Mouse (Mus musculus) testis, adult 2 months (tissue): ENCODE measurements around the gene Arl15. TPM values are rescaled to one million over a fixed set of nuclear protein-coding genes. Genes with fewer than 3 reads are reported as not detected.
"Not testable (repeated sequence)": the region's sequence is repeated elsewhere in the genome, so short reads cannot be mapped to it uniquely, and the experiment has no call there.

Source experiments
- H3K27ac ChIP-seq: fragments of 200-500 bp; 2 replicates; pipeline ENCODE4 v1.5.1; 2012; ENCODE audit warnings: low read depth, low read length; ENCODE audit not compliant: control insufficient read depth, insufficient read depth
- H3K27me3 ChIP-seq: fragments of 200-500 bp; 2 replicates; pipeline ENCODE4 v1.6.1; 2012; ENCODE audit warnings: mild to moderate bottlenecking, low read length, moderate library complexity; ENCODE audit not compliant: control insufficient read depth, insufficient read depth
- H3K36me3 ChIP-seq: fragments of 200-500 bp; 2 replicates; pipeline ENCODE4 v1.6.1; 2012; ENCODE audit warnings: mild to moderate bottlenecking, low read length; ENCODE audit not compliant: control insufficient read depth, insufficient read depth
- H3K4me1 ChIP-seq: fragments of 200-500 bp; 2 replicates; pipeline ENCODE4 v1.6.1; 2012; ENCODE audit warnings: low read length; ENCODE audit not compliant: control insufficient read depth, insufficient read depth
- H3K4me3 ChIP-seq: fragments of 200-500 bp; 2 replicates; pipeline ENCODE4 v1.5.1; 2012; ENCODE audit warnings: low read depth, mild to moderate bottlenecking, low read length, moderate library complexity, mixed read lengths; ENCODE audit not compliant: control insufficient read depth
- CTCF ChIP-seq: fragments of 200-500 bp; IDR thresholded peaks from 2 replicates; pipeline ENCODE4 v1.5.1; 2012; ENCODE audit warnings: low read depth, mild to moderate bottlenecking, inconsistent platforms, low read length, moderate library complexity; ENCODE audit not compliant: control insufficient read depth, insufficient read depth, insufficient replicate concordance
- POLR2A ChIP-seq: fragments of 200-500 bp; IDR thresholded peaks from 2 replicates; pipeline ENCODE4 v1.6.1; 2012; ENCODE audit warnings: low read depth, mild to moderate bottlenecking, inconsistent platforms, low read length, moderate library complexity; ENCODE audit not compliant: control insufficient read depth
- polyA plus RNA-seq: library from polyadenylated mRNA; depleted of rRNA; stranded (reverse); fragments of >200 nt; gene quantifications from 2 replicates; pipeline ENCODE4 v1.2.3, GENCODE M21; 2012

Gene Arl15
- polyA plus RNA-seq, 1 experiment = 2.0 TPM

DNA sequence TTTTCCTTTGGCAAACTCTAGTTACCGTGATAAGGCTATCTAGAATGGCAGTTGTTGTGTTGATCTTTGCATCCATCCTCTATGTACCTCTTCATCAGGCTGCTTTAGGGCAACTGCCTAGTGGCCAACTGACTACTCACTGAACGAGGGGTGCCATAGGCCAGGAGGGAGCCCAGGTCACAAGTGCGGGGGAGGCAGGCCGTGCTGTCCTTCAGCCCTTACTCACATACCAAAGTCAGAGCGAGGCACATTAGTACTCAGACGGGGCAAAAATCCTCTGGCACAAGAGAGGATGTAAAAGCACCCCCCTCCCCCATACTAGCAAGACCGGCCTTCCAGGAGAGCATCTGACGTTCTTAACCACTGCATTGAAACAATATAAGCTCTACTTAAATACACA is 7.2 kb upstream of the Arl15 start:
- H3K27me3 ChIP-seq = no peaks in the 10 kb centered on the region
- H3K27ac ChIP-seq = no peak overlapping the region
- no peaks in the 10 kb centered on the region for H3K36me3 ChIP-seq
- no peak overlapping the region for H3K4me3 ChIP-seq
- TF ChIP-seq CTCF (no peak), POLR2A (no peak)
- H3K4me1 ChIP-seq = no peaks in the 10 kb centered on the region

DNA sequence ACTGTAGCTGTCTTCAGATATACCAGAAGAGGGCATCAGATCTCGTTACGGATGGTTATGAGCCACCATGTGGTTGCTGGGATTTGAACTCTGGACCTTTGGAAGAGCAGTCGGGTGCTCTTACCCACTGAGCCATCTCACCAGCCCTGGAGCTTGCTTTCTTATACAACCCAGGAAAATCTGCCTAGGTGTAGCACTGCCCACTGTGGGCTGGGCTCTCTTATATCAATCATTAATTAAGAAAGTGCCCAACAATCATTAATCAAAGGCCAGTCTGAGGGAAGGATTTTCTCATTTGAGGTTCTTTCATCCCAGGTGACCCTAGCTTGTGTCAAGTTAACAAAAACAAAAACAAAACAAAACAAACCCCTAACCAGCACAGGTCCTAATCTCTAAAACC is 4.3 kb upstream of the Arl15 start:
- H3K36me3 ChIP-seq, H3K27me3 ChIP-seq, H3K4me3 ChIP-seq, H3K4me1 ChIP-seq, H3K27ac ChIP-seq: not testable (repeated sequence)

DNA sequence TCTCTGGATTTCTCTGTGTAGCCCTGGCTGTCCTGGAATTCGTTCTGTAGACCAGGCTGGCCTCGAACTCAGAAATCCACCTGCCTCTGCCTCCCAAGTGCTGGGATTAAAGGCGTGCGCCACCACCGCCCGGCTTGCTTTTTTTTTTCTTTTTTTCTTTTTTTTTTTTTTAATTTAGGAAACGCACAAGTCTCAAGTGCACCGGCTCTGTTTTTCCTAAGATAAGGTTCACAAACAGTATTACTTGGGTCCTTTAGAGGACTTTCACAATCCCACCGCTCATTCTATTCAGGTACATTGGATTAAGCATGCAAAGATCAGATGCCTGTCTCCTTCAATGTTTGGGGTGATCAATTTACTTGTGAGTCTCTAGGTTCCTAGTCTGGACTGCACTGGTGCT is 668 bp upstream of the Arl15 start:
- TF ChIP-seq POLR2A (no peak), CTCF (no peak)
- H3K36me3 ChIP-seq = no peaks in the 10 kb centered on the region
- no peaks in the 10 kb centered on the region for H3K27me3 ChIP-seq
- H3K4me1 ChIP-seq = peaks cover 4% of the 10 kb centered on the region
- peak overlapping the region; percentile 88 for H3K4me3 ChIP-seq
- H3K27ac ChIP-seq = peak overlapping the region; percentile 69

DNA sequence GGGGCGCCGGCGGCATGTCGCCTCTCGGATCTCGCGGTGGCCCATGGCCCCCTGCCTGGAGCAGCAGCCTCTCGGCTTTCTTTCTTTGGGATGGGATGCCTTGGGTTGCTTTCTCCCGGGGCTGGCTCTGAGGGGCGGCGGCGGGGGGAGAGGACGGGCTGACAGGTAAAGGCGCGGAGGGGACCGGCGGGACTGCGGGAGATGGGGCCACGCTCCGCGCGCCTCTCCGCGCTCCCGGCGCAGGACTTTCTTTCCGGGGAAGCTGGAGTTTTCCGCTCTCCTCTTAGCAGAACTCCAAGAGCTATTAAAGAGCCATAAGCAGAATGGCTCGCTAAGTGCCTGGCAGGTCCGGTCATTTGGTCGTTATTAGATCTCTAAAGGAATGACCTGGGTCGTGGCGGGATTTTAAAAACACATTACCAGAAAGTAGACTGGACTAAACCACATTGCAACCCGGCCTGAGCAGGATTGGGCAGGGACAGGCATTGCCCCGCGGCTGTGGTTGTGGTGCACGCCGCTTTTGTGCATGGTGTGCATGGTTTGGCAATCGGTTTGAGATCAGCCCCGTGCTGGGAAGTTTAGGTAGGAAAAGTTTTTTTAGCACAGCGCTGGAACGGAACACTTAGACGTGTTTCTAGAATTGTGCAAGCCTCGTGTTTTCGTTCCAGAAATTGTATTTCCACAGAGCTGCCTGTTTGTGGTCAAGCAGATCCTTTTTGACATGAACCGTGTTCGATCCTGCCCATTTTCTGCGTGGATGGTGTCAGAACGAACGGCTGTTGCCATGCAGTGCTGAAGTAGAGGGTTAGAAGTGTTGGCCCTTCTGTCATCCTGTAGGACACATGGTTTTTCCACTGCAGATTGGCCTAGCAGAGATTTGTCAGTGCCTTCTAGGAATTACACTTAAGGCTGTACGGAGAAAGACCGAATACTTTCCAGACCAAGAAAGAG is 675 bp downstream of the Arl15 start:
- H3K36me3 ChIP-seq = no peaks in the 10 kb centered on the region
- TF ChIP-seq POLR2A = no peak
- no peak for TF ChIP-seq CTCF
- H3K4me1 ChIP-seq = peaks cover 4% of the 10 kb centered on the region
- H3K27ac ChIP-seq = peak overlapping the region; percentile 60
- no peaks in the 10 kb centered on the region for H3K27me3 ChIP-seq
- H3K4me3 ChIP-seq = peak overlapping the region; percentile 88

DNA sequence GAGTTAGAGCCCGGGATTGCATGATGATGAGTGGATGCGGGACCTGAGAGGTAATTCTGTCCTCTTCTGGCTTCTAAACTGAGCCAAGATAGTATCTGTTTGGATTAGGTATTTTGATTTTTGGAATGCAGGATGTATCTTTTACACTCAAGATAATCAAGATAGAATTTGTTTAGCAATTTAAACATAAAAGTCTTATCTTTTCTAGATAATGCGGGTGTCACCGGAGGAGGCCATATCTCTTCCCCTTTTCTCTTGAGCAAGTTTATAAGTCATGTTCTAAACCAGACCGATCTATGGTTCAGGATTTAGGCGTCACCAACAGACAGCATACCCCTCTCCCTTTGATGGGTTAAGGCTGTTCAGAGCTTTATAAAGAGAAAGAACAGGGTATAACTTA is 3.1 kb downstream of the Arl15 start:
- H3K36me3 ChIP-seq = no peaks in the 10 kb centered on the region
- H3K4me1 ChIP-seq = peaks cover 4% of the 10 kb centered on the region
- H3K4me3 ChIP-seq = no peak overlapping the region
- no peaks in the 10 kb centered on the region for H3K27me3 ChIP-seq
- TF ChIP-seq CTCF (no peak), POLR2A (no peak)
- no peak overlapping the region for H3K27ac ChIP-seq

DNA sequence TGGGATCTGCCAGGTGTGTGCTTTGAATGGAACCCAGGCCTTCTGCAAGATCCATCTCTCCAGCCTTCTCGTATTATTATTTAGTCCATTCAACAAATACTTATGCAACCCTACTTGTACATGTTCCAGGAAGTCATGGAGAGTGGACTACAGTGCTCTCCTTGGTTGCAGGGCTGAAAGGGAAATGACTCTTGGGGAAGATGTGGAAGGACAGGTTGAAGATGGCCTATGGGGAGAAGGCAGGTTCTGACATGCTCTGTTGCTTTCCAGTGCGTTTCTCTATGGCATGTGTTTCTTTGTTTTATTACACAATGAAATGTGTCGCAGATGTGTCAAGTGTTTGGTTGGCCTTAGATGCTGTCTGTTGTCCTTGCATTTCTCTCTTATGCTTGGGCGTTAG is 5.1 kb downstream of the Arl15 start:
- H3K36me3 ChIP-seq = no peaks in the 10 kb centered on the region
- H3K4me3 ChIP-seq = no peak overlapping the region
- no peaks in the 10 kb centered on the region for H3K27me3 ChIP-seq
- no peak overlapping the region for H3K27ac ChIP-seq
- peaks cover 2% of the 10 kb centered on the region; the same call in 1 of the 2 replicates for H3K4me1 ChIP-seq
- no peak for TF ChIP-seq CTCF
- no peak for TF ChIP-seq POLR2A

DNA sequence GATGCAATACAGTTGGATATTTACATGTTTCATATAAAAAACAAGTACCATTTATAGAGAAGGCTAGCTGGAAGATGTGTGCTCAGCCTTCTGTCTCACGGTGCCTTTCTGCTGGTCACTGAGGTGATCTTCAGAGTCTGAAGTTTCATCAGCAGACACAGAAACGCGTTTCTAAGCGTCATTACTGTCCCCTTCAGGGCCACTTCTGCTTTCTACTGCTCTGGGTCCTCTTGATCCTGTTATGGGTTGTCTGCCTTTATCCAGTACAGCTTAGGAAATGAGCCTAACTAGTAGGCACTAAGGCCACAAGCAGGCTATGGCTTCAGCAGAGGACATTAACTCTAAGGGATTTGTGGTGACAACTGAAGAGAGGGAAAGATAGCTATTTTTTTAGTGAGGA is 5.9 kb downstream of the Arl15 start:
- no peaks in the 10 kb centered on the region for H3K36me3 ChIP-seq
- no peak overlapping the region for H3K4me3 ChIP-seq
- no peak for TF ChIP-seq CTCF
- TF ChIP-seq POLR2A = no peak
- no peaks in the 10 kb centered on the region; the same call in 1 of the 2 replicates for H3K4me1 ChIP-seq
- no peaks in the 10 kb centered on the region for H3K27me3 ChIP-seq
- no peak overlapping the region for H3K27ac ChIP-seq

DNA sequence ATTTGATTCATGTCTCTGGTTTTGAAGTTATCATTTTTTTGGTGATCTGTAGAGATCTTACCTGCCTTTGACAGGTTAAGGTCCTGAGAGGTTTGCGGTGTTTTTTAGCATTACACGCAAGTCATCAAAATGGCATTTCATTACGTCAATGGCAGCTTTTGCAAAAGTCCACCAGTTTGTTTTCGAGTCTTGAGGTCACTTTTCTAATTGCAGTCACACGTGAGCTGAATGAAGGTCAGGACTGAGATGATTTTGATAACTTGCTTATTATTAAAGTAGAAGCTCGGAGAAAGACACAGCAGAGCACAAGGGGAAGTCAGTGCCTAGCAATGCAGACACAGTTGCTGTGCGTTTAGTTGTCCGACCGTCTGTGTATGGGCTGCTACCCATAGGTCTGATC is 8.3 kb downstream of the Arl15 start:
- Histone ChIP-seq H3K4me3 (no peak overlapping the region), H3K4me1 (no peaks in the 10 kb centered on the region), H3K36me3 (no peaks in the 10 kb centered on the region), H3K27ac (no peak overlapping the region), H3K27me3 (no peaks in the 10 kb centered on the region)
- TF ChIP-seq CTCF = no peak
- TF ChIP-seq POLR2A = no peak
